Mouse (Mus musculus) forebrain, embryonic 15.5 days (tissue): ENCODE data around the gene Focad. TPM values are rescaled to one million over a fixed set of nuclear protein-coding genes. Genes with fewer than 3 reads are reported as not detected.

Source experiments
- ATAC-seq: fragments of 200-750 bp; cut with Nextera tagmentation; replicated peaks from 2 replicates; pipeline ENCODE4 v1.8.0; 2017; ENCODE audit warnings: mild to moderate bottlenecking, moderate TSS enrichment, moderate library complexity
- H3K27ac ChIP-seq: fragments of 300-500 bp; sonication (generic); replicated peaks from 2 replicates; pipeline ENCODE4 v1.5.1; 2015; ENCODE audit warnings: mild to moderate bottlenecking, inconsistent platforms
- H3K27me3 ChIP-seq: fragments of 300-500 bp; sonication (generic); 2 replicates; pipeline ENCODE4 v1.6.1; 2015; ENCODE audit warnings: inconsistent platforms
- H3K36me3 ChIP-seq: fragments of 300-500 bp; sonication (generic); 2 replicates; pipeline ENCODE4 v1.6.1; 2015; ENCODE audit warnings: mild to moderate bottlenecking, inconsistent platforms
- H3K4me1 ChIP-seq: fragments of 300-500 bp; sonication (generic); 2 replicates; pipeline ENCODE4 v1.6.1; 2015; ENCODE audit warnings: inconsistent platforms
- H3K4me2 ChIP-seq: fragments of 300-500 bp; sonication (generic); replicated peaks from 2 replicates; pipeline ENCODE4 v1.6.1; 2015; ENCODE audit warnings: mild to moderate bottlenecking, inconsistent platforms
- H3K4me3 ChIP-seq: fragments of 300-500 bp; sonication (generic); 2 replicates; pipeline ENCODE4 v1.5.1; 2015; ENCODE audit warnings: mild to moderate bottlenecking, inconsistent platforms
- H3K9ac ChIP-seq: fragments of 300-500 bp; sonication (generic); replicated peaks from 2 replicates; pipeline ENCODE4 v1.6.1; 2015; ENCODE audit warnings: mild to moderate bottlenecking, inconsistent platforms
- H3K9me3 ChIP-seq: fragments of 300-500 bp; sonication (generic); 2 replicates; pipeline ENCODE4 v1.6.1; 2016; ENCODE audit warnings: inconsistent platforms
- WGBS: fragments of 180-500 bp; shearing (Covaris S2); methylation state at CpG from one replicate; pipeline ENCODE4 v1.1.7; 2015; ENCODE audit warnings: mixed read lengths; 5-methylcytosine and 5-hydroxymethylcytosine counted together
- polyA plus RNA-seq: library from polyadenylated mRNA; unstranded; fragments of >200 nt; fragmentation: Nextera tagmentation; extraction: Ambion mirVana; gene quantifications from 2 replicates; pipeline ENCODE4 v1.2.1, GENCODE M21; 2015

The Focad gene
- polyA plus RNA-seq, 1 experiment from 2014 or later, result 18.2 TPM

DNA sequence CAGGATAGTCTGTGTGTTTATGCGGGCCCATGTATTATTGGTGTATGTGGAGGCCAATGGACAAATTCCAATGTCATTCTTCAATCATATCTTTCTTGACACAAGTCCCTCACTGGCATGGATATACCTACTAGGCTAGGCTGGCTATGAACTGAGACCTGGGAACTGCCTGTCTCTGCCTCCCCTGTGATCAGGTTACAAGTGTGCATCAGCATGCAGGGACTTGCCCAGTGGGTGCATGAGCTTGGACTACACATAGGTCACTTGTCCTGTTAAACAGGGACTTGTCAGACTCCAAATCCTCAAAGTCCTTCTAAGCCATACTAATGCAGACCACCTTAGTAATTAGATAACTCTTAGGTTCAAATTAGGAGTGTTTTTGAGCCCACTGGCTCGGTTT lies 184.1 kb downstream of the Focad start:
- 82% methylated on average over 2 of the region's 2 CpGs for WGBS
- H3K9ac ChIP-seq, result no peak overlapping the region
- no peak overlapping the region for H3K4me2 ChIP-seq
- no peaks in the 10 kb centered on the region for H3K27me3 ChIP-seq
- H3K27ac ChIP-seq, result no peak overlapping the region
- H3K4me1 ChIP-seq, result peaks cover 4% of the 10 kb centered on the region; the same call in 1 of the 2 replicates
- H3K9me3 ChIP-seq, result no peaks in the 10 kb centered on the region
- H3K4me3 ChIP-seq, result no peak overlapping the region
- no peaks in the 10 kb centered on the region for H3K36me3 ChIP-seq
- ATAC-seq, result no peak

DNA sequence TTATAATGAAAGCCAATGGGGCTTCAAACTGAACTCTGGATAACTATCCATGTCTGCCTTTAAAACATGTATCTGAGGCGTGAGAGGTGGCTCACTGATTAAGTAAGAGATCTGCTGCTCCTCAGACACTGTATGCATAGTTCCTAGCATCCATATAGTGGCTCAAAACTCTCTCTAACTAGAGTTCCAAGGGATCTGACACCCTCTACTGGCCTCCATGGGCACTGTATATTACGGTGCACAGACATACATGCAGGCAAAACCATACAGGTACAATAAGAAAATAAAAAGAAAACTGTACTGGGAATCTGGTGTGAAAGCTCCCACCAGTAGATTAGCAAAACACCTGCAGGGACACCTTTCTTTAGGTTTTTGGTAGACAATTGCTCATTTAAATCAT lies 186.1 kb downstream of the Focad start:
- WGBS, result 94% methylated on average over 2 of the region's 2 CpGs
- Histone ChIP-seq H3K27ac (no peak overlapping the region), H3K9ac (no peak overlapping the region), H3K9me3 (no peaks in the 10 kb centered on the region), H3K4me1 (peaks cover 2% of the 10 kb centered on the region; the same call in 1 of the 2 replicates), H3K4me3 (no peak overlapping the region), H3K36me3 (no peaks in the 10 kb centered on the region), H3K27me3 (no peaks in the 10 kb centered on the region), H3K4me2 (no peak overlapping the region)
- no peak for ATAC-seq

DNA sequence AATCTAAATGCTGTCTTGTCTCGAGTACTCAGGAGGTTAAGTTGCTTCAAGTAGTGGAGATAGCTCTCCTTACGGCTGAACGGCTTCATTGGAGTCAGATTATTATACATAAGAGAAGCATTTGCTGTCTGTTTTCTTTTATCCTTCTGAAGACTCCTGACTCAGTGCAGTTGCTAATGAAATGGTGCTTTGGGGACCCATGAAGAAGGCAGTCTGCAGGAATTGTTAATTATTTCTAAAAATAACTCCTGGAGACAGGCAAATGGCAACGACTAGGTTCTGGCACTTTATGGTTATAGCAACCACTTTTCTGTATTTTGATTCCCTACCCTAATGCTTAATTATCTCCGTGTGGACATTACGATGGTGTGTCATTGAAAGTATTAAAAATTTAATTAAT lies 201.1 kb downstream of the Focad start:
- H3K4me3 ChIP-seq, result no peak overlapping the region
- no peaks in the 10 kb centered on the region for H3K36me3 ChIP-seq
- no peak for ATAC-seq
- no peak overlapping the region for H3K9ac ChIP-seq
- H3K27me3 ChIP-seq, result no peaks in the 10 kb centered on the region
- H3K27ac ChIP-seq, result peak overlapping the region; percentile 14; the same call in 1 of the 2 replicates
- 54% methylated on average over 6 of the region's 6 CpGs for WGBS
- no peak overlapping the region for H3K4me2 ChIP-seq
- H3K4me1 ChIP-seq, result peaks cover 9% of the 10 kb centered on the region; the same call in 1 of the 2 replicates
- H3K9me3 ChIP-seq, result no peaks in the 10 kb centered on the region

DNA sequence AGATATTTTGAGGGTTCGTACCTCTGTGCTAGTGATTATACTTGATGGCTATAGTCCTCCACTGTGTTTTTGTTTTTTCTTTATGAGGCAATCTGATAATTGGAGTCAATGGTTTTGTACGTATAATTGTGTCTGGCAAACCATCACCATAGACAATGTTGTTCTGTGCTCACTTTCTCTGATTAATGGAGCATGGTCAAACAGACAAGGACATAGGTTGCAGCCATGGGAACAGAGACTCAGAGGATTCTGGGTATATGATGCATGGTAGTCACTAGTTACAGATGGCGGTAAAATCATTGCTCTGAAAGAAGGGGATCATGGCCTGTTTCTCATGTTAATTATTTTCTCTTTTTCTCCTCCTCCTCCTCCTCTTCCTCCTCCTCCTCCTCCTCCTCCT lies 205.1 kb downstream of the Focad start:
- H3K4me1 ChIP-seq, result peaks cover 13% of the 10 kb centered on the region; the same call in 1 of the 2 replicates
- H3K4me2 ChIP-seq, result no peak overlapping the region
- H3K27ac ChIP-seq, result no peak overlapping the region
- WGBS, result 43% methylated on average over 3 of the region's 3 CpGs
- H3K9me3 ChIP-seq, result no peaks in the 10 kb centered on the region
- no peak overlapping the region for H3K4me3 ChIP-seq
- no peak for ATAC-seq
- no peaks in the 10 kb centered on the region for H3K36me3 ChIP-seq
- H3K27me3 ChIP-seq, result no peaks in the 10 kb centered on the region
- no peak overlapping the region for H3K9ac ChIP-seq

DNA sequence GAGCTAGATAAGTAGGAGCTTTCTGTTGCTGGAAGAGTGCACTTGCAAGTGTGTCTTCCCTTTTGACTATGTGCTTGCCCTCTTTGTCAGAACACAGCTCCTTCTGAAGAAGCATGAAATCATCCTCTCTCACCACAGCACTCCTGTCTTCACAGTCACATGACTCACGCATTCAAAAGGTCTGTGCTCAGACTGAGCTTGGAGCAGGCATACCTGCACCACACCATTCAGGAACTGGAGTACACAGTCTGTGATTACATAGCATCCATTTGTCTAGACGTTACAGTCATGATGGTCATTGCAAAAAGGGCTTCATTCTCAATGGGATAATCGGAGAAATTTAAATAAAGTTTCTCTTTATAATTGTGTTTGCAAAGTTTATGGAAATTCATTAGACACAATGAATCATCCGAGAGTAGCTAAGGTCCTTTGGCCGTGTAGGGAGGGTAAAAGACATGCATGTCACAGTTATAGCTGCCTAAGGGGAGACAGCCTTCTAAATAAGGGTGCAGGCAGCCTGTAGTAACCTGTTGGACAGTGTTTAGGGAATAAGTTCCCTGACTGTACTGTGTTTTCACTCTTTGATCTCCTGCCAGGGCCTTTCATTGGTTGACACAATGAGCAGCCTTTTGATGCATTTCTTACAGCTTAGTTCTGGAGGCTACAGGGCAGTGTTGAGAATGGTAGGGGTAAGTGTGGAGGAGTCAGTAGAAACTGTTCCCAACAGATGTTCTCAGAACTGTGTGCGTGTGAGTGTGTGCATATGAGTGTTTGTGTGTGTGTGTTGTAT lies 206.6 kb downstream of the Focad start:
- ATAC-seq, result peak; percentile 16; the same call in 1 of the 2 replicates
- H3K9ac ChIP-seq, result no peak overlapping the region
- WGBS, result 57% methylated on average over 6 of the region's 6 CpGs
- no peaks in the 10 kb centered on the region for H3K27me3 ChIP-seq
- H3K4me1 ChIP-seq, result 0 out of 2 replicates have a peak, but pooled peaks cover 8% of the 10 kb centered on the region
- H3K4me2 ChIP-seq, result no peak overlapping the region
- H3K9me3 ChIP-seq, result no peaks in the 10 kb centered on the region
- H3K4me3 ChIP-seq, result no peak overlapping the region
- no peak overlapping the region for H3K27ac ChIP-seq
- H3K36me3 ChIP-seq, result no peaks in the 10 kb centered on the region

DNA sequence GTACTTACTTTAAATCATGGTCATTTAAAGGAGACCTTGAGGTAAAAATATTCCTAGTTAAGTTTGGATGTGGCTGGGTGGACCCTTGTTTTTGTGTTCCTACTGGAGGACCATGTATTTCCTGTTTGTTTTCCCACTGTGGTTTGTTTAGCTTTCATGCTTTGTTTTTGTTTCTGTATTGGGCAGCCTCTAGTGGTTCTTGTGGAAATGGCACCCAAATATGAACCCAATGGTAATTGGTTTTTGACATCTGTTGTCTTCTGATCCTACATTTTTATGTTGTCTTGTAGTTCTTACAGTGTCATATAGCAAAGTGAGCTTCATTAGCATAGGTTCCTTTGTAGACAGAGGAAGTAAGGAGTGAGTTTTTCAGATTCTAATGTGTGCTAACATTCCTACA lies 207.9 kb downstream of the Focad start:
- H3K9me3 ChIP-seq, result no peaks in the 10 kb centered on the region
- no peak for ATAC-seq
- H3K4me2 ChIP-seq, result no peak overlapping the region
- 0 out of 2 replicates have a peak, but pooled peaks cover 8% of the 10 kb centered on the region for H3K4me1 ChIP-seq
- no peak overlapping the region for H3K4me3 ChIP-seq
- no peak overlapping the region for H3K27ac ChIP-seq
- H3K36me3 ChIP-seq, result no peaks in the 10 kb centered on the region
- no peaks in the 10 kb centered on the region for H3K27me3 ChIP-seq
- no peak overlapping the region for H3K9ac ChIP-seq

DNA sequence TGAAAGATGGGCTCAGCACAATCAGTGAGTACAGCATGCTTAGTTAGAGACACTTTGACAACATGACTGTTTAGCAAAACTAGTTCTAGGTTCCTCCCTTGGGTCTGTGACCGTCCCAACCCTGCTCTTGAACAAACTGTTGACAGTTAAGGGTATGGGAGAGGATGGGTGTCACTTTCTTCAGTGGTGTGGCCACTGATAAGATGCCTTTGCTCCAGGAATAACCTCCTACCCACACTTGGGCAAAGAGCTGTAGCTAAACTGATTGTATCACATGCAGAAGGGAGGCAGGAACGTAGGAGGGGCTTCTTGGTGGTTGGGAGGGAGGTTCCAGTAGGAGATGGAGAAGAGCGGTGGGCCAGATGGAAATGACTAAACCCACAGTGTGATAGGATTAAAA lies 213.3 kb downstream of the Focad start:
- ATAC-seq, result no peak
- Histone ChIP-seq H3K27me3 (no peaks in the 10 kb centered on the region), H3K4me2 (no peak overlapping the region), H3K4me1 (no peaks in the 10 kb centered on the region), H3K9me3 (no peaks in the 10 kb centered on the region), H3K27ac (no peak overlapping the region), H3K36me3 (no peaks in the 10 kb centered on the region), H3K9ac (no peak overlapping the region), H3K4me3 (no peak overlapping the region)
- WGBS, result 92% methylated on average over 3 of the region's 3 CpGs

DNA sequence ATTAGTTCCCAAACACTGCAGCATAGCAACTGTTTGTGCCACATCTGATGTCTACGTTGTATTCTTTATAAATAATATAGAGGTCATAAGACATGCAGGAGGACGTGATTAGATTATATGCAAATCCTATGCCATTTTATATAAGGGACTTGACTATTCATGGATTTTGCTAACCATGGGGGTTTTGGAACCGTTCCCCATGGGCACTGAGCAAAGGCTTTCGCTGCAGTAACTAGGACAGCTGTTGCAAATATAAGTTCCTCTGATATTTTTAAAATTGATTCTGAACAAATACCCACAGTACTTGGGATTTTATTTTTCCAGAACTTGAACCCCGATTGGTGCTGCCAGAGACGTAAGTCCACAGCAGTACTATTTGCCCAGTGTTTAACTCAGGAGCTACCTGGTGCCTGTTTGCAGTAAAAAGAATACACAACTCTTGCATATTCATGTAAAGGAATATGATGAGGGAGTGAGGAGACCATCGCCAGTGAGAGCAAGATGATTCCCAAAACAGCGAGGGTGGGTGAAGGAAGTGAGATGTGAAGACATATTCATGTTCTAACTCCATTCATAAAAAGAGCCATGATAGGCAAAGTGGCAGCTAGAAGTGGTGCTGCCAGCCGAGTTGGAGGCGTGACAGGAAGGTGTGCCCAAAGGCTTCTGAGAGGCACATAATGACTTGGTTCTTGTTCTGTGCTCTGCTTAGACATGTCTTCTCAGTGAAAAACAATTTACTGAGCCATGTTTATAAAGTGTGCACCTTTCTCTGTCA lies 214.1 kb downstream of the Focad start:
- no peak overlapping the region for H3K9ac ChIP-seq
- no peaks in the 10 kb centered on the region for H3K27me3 ChIP-seq
- no peak for ATAC-seq
- 88% methylated on average over 10 of the region's 10 CpGs for whole genome bisulfite sequencing
- no peaks in the 10 kb centered on the region for H3K9me3 ChIP-seq
- H3K4me1 ChIP-seq, result no peaks in the 10 kb centered on the region
- no peaks in the 10 kb centered on the region for H3K36me3 ChIP-seq
- H3K27ac ChIP-seq, result no peak overlapping the region
- H3K4me3 ChIP-seq, result no peak overlapping the region
- no peak overlapping the region for H3K4me2 ChIP-seq

DNA sequence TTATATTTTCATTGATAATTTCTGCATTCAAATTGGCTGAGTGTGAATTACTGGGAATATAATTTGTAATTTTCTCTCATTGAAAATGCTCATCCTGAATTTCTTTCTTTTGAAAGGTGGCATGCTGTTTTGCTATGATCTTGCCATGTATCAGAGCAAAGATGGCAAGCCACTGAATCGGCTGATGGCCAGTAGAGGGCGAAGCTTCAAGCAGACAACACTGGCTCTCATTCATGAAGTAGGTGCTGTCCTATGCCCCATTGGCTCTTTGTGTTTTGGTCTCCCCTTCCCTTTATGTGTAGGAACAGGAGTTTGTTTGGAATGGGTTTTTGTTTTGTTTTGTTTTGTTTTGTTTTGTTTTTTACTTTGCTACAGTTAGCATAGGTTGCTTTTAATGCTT lies 215.2 kb downstream of the Focad start:
- Histone ChIP-seq H3K9ac (no peak overlapping the region), H3K27ac (no peak overlapping the region), H3K9me3 (no peaks in the 10 kb centered on the region), H3K36me3 (no peaks in the 10 kb centered on the region), H3K4me3 (no peak overlapping the region), H3K4me2 (no peak overlapping the region), H3K27me3 (no peaks in the 10 kb centered on the region), H3K4me1 (no peaks in the 10 kb centered on the region)
- no peak for ATAC-seq
- 39% methylated on average over 2 of the region's 2 CpGs for WGBS

DNA sequence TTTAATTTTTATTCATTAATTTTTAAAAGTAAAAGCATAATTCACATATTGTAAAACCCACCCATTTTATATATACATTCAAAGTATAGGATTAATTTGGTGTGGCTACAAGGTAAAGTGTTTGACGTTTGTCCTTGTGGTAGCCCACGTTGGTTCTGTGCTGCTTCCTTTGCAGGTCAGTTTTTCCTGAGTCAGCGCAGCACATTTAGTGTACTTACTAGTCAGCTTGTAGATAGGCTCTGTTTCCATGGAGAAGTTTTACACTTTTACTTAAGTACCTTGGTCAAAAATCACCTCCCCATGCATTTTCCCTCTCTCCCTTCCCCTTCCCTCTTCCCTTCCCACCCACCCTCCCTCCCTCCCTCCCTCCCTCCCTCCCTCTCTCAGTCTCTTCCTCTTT lies 220.5 kb downstream of the Focad start:
- ATAC-seq, result no peak

DNA sequence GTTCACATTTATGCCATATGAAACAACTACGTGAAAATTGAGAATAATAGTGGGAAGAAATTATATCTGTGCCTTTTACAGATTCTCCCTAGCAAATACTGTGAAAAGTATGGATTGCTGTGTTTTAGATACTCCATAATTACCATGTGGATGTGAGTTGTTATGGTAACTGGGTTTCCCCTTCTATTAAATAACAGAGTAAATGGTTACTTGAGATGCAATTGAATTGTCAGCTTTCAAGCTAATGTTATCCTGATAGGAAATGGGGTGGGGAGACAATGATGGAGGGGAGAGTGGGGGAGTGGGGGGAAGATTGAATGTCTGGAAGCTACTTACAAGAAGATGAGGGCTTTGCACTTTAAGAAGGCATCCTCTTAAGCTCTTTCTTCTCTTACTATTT lies 225.6 kb downstream of the Focad start:
- H3K27me3 ChIP-seq, result no peaks in the 10 kb centered on the region
- H3K4me3 ChIP-seq, result no peak overlapping the region
- H3K9ac ChIP-seq, result no peak overlapping the region
- H3K4me1 ChIP-seq, result no peaks in the 10 kb centered on the region
- H3K9me3 ChIP-seq, result no peaks in the 10 kb centered on the region
- no peaks in the 10 kb centered on the region for H3K36me3 ChIP-seq
- no peak overlapping the region for H3K4me2 ChIP-seq
- ATAC-seq, result peak; percentile 79
- 0 out of 2 replicates have a peak overlapping the region, but pooled peaks have one; percentile 11 for H3K27ac ChIP-seq
- WGBS, result 61% methylated on average over 1 of the region's 1 CpGs

More for the DNA sequence above, 220.5 kb downstream of the Focad start:
- no peak overlapping the region for H3K4me2 ChIP-seq
- H3K4me1 ChIP-seq, result no peaks in the 10 kb centered on the region
- H3K4me3 ChIP-seq, result no peak overlapping the region
- no peaks in the 10 kb centered on the region for H3K9me3 ChIP-seq
- no peaks in the 10 kb centered on the region for H3K36me3 ChIP-seq
- no peak overlapping the region for H3K27ac ChIP-seq
- 90% methylated on average over 3 of the region's 3 CpGs for WGBS
- H3K27me3 ChIP-seq, result no peaks in the 10 kb centered on the region
- no peak overlapping the region for H3K9ac ChIP-seq

DNA sequence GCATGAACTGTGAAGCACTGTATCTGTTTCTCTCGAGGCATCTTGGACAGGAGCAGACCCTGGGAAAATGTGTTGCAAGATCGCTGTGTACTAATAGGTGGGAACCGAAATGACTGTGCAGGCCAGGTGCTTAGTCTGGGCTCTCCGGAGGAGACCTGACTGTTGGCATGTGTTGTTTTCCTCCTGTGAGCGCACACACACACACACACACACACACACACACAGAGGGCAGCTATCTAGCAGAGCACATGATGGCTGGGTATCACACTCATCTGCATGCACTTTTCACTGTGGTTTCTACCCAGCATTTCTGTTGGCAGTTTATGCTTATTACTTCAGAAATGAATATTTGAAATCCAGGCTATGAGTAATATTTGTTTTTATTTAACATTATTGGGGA lies 231.0 kb downstream of the Focad start:
- Histone ChIP-seq H3K27ac (no peak overlapping the region), H3K36me3 (no peaks in the 10 kb centered on the region), H3K4me1 (no peaks in the 10 kb centered on the region), H3K4me3 (no peak overlapping the region), H3K4me2 (no peak overlapping the region), H3K9me3 (no peaks in the 10 kb centered on the region), H3K9ac (no peak overlapping the region), H3K27me3 (no peaks in the 10 kb centered on the region)
- WGBS, result 86% methylated on average over 5 of the region's 5 CpGs
- ATAC-seq, result no peak
